Mouse (Mus musculus) hindbrain, embryonic 11.5 days (tissue): ENCODE data around the gene Npr2. TPM values are rescaled to one million over a fixed set of nuclear protein-coding genes. Genes with fewer than 3 reads are reported as not detected.

Experiments
- ATAC-seq: fragments of 200-750 bp; cut with Nextera tagmentation; 2 replicates; pipeline ENCODE4 v1.8.0; 2017; ENCODE audit warnings: mild to moderate bottlenecking, moderate TSS enrichment, moderate library complexity; ENCODE audit not compliant: low FRiP score
- DNase-seq: peaks from one replicate; pipeline ENCODE4 v3.0.0-alpha.2; 2015; ENCODE audit warnings: low spot score
- H3K27ac ChIP-seq: fragments of 300-500 bp; sonication (generic); 2 replicates; pipeline ENCODE4 v1.5.1; 2014; ENCODE audit warnings: mild to moderate bottlenecking, low read depth, low read length
- H3K27me3 ChIP-seq: fragments of 300-500 bp; sonication (generic); 2 replicates; pipeline ENCODE4 v1.6.1; 2014; ENCODE audit warnings: mild to moderate bottlenecking, low read length, moderate library complexity, mixed read lengths; ENCODE audit not compliant: control insufficient read depth, insufficient read depth
- H3K36me3 ChIP-seq: fragments of 300-500 bp; sonication (generic); 2 replicates; pipeline ENCODE4 v1.6.1; 2014; ENCODE audit warnings: mild to moderate bottlenecking, low read length, moderate library complexity, mixed read lengths; ENCODE audit not compliant: control insufficient read depth, insufficient read depth
- H3K4me1 ChIP-seq: fragments of 300-500 bp; sonication (generic); replicated peaks from 2 replicates; pipeline ENCODE4 v1.6.1; 2014; ENCODE audit warnings: low read length, mixed read lengths; ENCODE audit not compliant: control insufficient read depth, insufficient read depth
- H3K4me2 ChIP-seq: fragments of 300-500 bp; sonication (generic); replicated peaks from 2 replicates; pipeline ENCODE4 v1.6.1; 2014; ENCODE audit warnings: mild to moderate bottlenecking, low read depth, low read length
- H3K4me3 ChIP-seq: fragments of 300-500 bp; sonication (generic); 2 replicates; pipeline ENCODE4 v1.5.1; 2014; ENCODE audit warnings: low read depth, low read length
- H3K9ac ChIP-seq: fragments of 300-500 bp; sonication (generic); 2 replicates; pipeline ENCODE4 v1.6.1; 2014; ENCODE audit warnings: low read depth, low read length
- H3K9me3 ChIP-seq: fragments of 300-500 bp; sonication (generic); 2 replicates; pipeline ENCODE4 v1.6.1; 2016; ENCODE audit warnings: low read length; ENCODE audit not compliant: control insufficient read depth
- WGBS: fragments of 180-500 bp; shearing (Covaris S2); extraction: QIAGEN DNeasy Blood & Tissue Kit; methylation state at CpG from one replicate; pipeline ENCODE4 v1.1.7; 2014; 5-methylcytosine and 5-hydroxymethylcytosine counted together
- polyA plus RNA-seq: library from polyadenylated mRNA; unstranded; fragments of >200 nt; fragmentation: Nextera tagmentation; extraction: Ambion mirVana; gene quantifications from 2 replicates; pipeline ENCODE4 v1.2.1, GENCODE M21; 2014

Gene Npr2
- polyA plus RNA-seq, 1 experiment from 2014 or later, result 19.9 TPM

GRCm38 (mm10) chr4:43696561-43696960, 64.8 kb downstream of the Npr2 start:
- no peak overlapping the region for H3K4me2 ChIP-seq
- no peak overlapping the region for H3K27ac ChIP-seq
- 93% methylated on average over 13 of the region's 13 CpGs for WGBS
- no peaks in the 10 kb centered on the region for H3K4me1 ChIP-seq
- H3K9me3 ChIP-seq, result no peaks in the 10 kb centered on the region
- no peaks in the 10 kb centered on the region for H3K27me3 ChIP-seq
- H3K36me3 ChIP-seq, result no peaks in the 10 kb centered on the region
- no peak overlapping the region for H3K4me3 ChIP-seq
- no peak overlapping the region for H3K9ac ChIP-seq
- DNase-seq, result no peak
- ATAC-seq, result no peak

- no peak for DNase-seq
- Histone ChIP-seq H3K9ac (no peak within 1 kb of the TSS), H3K4me1 (no peaks in the 10 kb centered on the region), H3K36me3 (no peaks in the 10 kb centered on the region), H3K4me2 (no peak within 1 kb of the TSS), H3K4me3 (no peak within 1 kb of the TSS), H3K27me3 (no peaks in the 10 kb centered on the region), H3K9me3 (no peaks in the 10 kb centered on the region), H3K27ac (no peak within 1 kb of the TSS)
- WGBS, result 83% methylated on average over 6 of the region's 6 CpGs
- no peak for ATAC-seq
These were observed 69.0 kb downstream of the Npr2 start, which contains the start of gene Olfr70 for GRCm38 (mm10) chr4:43700707-43701106. Gene Olfr70, minus strand, starts transcription at chr4:43700807.

Other genes with a start within 250 kb of the Npr2 start
- gene Rusc2, start 250.0 kb upstream of the Npr2 start, polyA plus RNA-seq, result 15.8 and 19.1 TPM in 2 replicates
- 0.26 and 0.70 TPM in 2 replicates for gene Fam166b, start 202.8 kb upstream of the Npr2 start, polyA plus RNA-seq
- 9.1 and 10.1 TPM in 2 replicates for gene Tesk1, start 190.0 kb upstream of the Npr2 start, polyA plus RNA-seq
- gene Cd72, start 177.3 kb upstream of the Npr2 start, polyA plus RNA-seq, result 3.0 and 3.7 TPM in 2 replicates
- gene Sit1, start 148.2 kb upstream of the Npr2 start, polyA plus RNA-seq, result not detected in 2 replicates
- gene Ccdc107, start 139.0 kb upstream of the Npr2 start, polyA plus RNA-seq, result 49.1 and 55.4 TPM in 2 replicates
- 34.8 and 37.6 TPM in 2 replicates for gene Arhgef39, start 132.2 kb upstream of the Npr2 start, polyA plus RNA-seq
- 0.64 and 0.79 TPM in 2 replicates for gene Car9, start 125.0 kb upstream of the Npr2 start, polyA plus RNA-seq
- 63.7 and 67.2 TPM in 2 replicates for gene Tpm2, start 108.2 kb upstream of the Npr2 start, polyA plus RNA-seq
- 60.3 and 64.7 TPM in 2 replicates for gene Creb3, start 69.6 kb upstream of the Npr2 start, polyA plus RNA-seq
- gene Tln1, start 69.2 kb upstream of the Npr2 start, polyA plus RNA-seq, result 49.7 and 60.4 TPM in 2 replicates
- 26.5 and 41.1 TPM in 2 replicates for gene Rgp1, start 53.2 kb upstream of the Npr2 start, polyA plus RNA-seq
- gene Gba2, start 53.1 kb upstream of the Npr2 start, polyA plus RNA-seq, result 25.4 and 27.4 TPM in 2 replicates
- 0.56 and 1.1 TPM in 2 replicates for gene Msmp, start 47.4 kb upstream of the Npr2 start, polyA plus RNA-seq
- 5.7 and 6.5 TPM in 2 replicates for gene Spag8, start 21.7 kb downstream of the Npr2 start, polyA plus RNA-seq
- gene Hint2, start 24.5 kb downstream of the Npr2 start, polyA plus RNA-seq, result 69.9 and 70.2 TPM in 2 replicates
- gene Tmem8b, start 37.0 kb downstream of the Npr2 start, polyA plus RNA-seq, result 5.7 and 7.2 TPM in 2 replicates
- 2.2 and 2.4 TPM in 2 replicates for gene Fam221b, start 37.2 kb downstream of the Npr2 start, polyA plus RNA-seq
- not detected in 2 replicates for gene Olfr70, start 68.9 kb downstream of the Npr2 start, polyA plus RNA-seq
- gene Olfr71, start 78.3 kb downstream of the Npr2 start, polyA plus RNA-seq, result not detected in 2 replicates
- 0.17 and 0.19 TPM in 2 replicates for gene Hrct1, start 95.3 kb downstream of the Npr2 start, polyA plus RNA-seq
- gene Spaar, start 98.1 kb downstream of the Npr2 start, polyA plus RNA-seq, result 0.06 TPM in 1 of 2 replicates, not detected in the other
- gene Olfr159, start 139.1 kb downstream of the Npr2 start, polyA plus RNA-seq, result not detected in 2 replicates
- not detected in 2 replicates for gene Olfr156, start 192.0 kb downstream of the Npr2 start, polyA plus RNA-seq
- 0.09 TPM in 1 of 2 replicates, not detected in the other for gene Olfr157, start 208.3 kb downstream of the Npr2 start, polyA plus RNA-seq
- gene Olfr155, start 219.6 kb downstream of the Npr2 start, polyA plus RNA-seq, result not detected in 2 replicates
- 14.5 and 15.0 TPM in 2 replicates for gene Reck, start 243.6 kb downstream of the Npr2 start, polyA plus RNA-seq